Mouse (Mus musculus): ENCODE results near the gene Atg10. TPM values are rescaled to one million over a fixed set of nuclear protein-coding genes. Genes with fewer than 3 reads are reported as not detected.
"Not testable (repeated sequence)": the region's sequence is repeated elsewhere in the genome, so short reads cannot be mapped to it uniquely, and the experiment has no call there.

Atg10 gene
- polyA plus RNA-seq, 1 experiment from 2014 or later: 15.4 TPM

DNA sequence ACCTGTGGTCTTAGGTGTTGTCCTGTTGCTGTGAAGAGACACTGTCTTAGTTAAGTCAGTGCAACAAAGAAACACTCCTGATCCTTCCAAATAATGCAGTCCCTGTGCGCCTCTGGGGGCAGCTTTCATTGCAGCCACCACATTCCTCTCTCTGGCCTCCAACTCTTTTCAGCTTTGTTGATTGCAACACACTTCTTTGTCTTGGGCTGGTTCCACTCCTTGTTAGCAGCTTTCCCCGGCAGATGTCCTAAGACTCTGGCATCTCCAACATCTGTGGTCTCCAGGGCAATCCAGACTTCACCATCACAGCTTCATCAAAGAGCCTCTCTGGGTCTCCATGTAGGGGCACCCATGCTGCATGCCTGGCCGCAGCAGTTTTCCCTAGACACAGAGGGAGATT, 290.5 kb downstream of the Atg10 start:
- Histone ChIP-seq H3K27ac (ENCODE audit: low read depth, low read length) (no peak overlapping the region), H3K27me3 (replicated peaks; ENCODE audit: control insufficient read depth, insufficient read depth, low read length) (no peaks in the 10 kb centered on the region), H3K4me2 (ENCODE audit: low read length) (no peak overlapping the region), H3K4me1 (ENCODE audit: control insufficient read depth, insufficient read depth, low read length) (no peaks in the 10 kb centered on the region), H3K9me3 (replicated peaks; ENCODE audit: control insufficient read depth, low read length) (no peaks in the 10 kb centered on the region), H3K4me3 (ENCODE audit: low read depth, low read length) (no peak overlapping the region), H3K9ac (ENCODE audit: low read length) (no peak overlapping the region), H3K36me3 (ENCODE audit: control insufficient read depth, insufficient read depth, low read length) (no peaks in the 10 kb centered on the region)
- no peak for DNase-seq (ENCODE audit: low spot score)
- ATAC-seq: no peak
- WGBS: 51% methylated on average over 3 of the region's 3 CpGs

GRCm38 (mm10) chr13:90929847-90930246, 293.9 kb downstream of the Atg10 start:
- Histone ChIP-seq H3K27ac (ENCODE audit: low read depth, low read length) (no peak overlapping the region), H3K27me3 (replicated peaks; ENCODE audit: control insufficient read depth, insufficient read depth, low read length) (no peaks in the 10 kb centered on the region), H3K36me3 (ENCODE audit: control insufficient read depth, insufficient read depth, low read length) (peaks cover 30% of the 10 kb centered on the region), H3K4me3 (ENCODE audit: low read depth, low read length) (no peak overlapping the region), H3K9ac (ENCODE audit: low read length) (no peak overlapping the region), H3K4me1 (ENCODE audit: control insufficient read depth, insufficient read depth, low read length) (no peaks in the 10 kb centered on the region), H3K9me3 (replicated peaks; ENCODE audit: control insufficient read depth, low read length) (no peaks in the 10 kb centered on the region), H3K4me2 (ENCODE audit: low read length) (no peak overlapping the region)
- DNase-seq (ENCODE audit: low spot score) (peak; percentile 87), ATAC-seq (peak; percentile 59)
- 21% methylated on average over 5 of the region's 5 CpGs for WGBS

- peaks cover 33% of the 10 kb centered on the region for H3K36me3 ChIP-seq (ENCODE audit: control insufficient read depth, insufficient read depth, low read length)
- not testable (repeated sequence) for ATAC-seq; H3K27me3 ChIP-seq (replicated peaks; ENCODE audit: control insufficient read depth, insufficient read depth, low read length); H3K4me1 ChIP-seq (ENCODE audit: control insufficient read depth, insufficient read depth, low read length); DNase-seq (ENCODE audit: low spot score); H3K9me3 ChIP-seq (replicated peaks; ENCODE audit: control insufficient read depth, low read length); H3K4me2 ChIP-seq (ENCODE audit: low read length); H3K4me3 ChIP-seq (ENCODE audit: low read depth, low read length); H3K27ac ChIP-seq (ENCODE audit: low read depth, low read length); H3K9ac ChIP-seq (ENCODE audit: low read length)
- WGBS: 91% methylated on average over 9 of the region's 10 CpGs
These were observed 295.5 kb downstream of the Atg10 start for GRCm38 (mm10) chr13:90928266-90928665.

DNA sequence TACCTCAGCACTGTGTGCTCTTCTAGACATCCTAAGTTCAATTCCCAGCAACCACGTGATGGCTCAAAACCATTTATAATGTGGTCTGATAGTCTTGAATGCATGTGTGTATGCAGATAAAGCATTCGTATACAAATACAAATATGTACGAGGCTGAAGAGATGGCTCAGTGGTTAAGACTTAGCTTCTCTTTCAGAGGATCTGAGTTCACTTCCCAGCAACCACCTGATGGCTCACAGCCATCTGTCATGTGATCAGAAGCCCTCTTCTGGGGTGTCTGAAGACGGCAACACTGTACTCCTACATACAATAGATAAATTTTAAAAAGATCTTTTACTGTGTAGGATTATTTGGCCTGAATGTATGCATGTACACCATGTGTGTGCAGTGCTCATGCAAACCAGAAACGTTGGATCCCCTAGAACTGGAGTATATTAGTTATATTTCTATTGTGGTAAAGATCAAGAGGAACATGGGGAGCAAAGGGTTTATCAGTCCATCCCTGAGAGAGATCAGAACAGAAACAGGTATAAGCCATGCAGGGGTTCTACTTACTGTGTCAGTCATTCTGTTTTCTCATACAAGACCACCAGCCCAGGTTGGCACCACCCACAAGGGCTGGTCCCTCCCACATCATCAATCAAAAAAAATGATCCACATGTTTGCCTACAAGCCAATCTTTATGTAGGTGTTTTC, 296.7 kb downstream of the Atg10 start:
- ATAC-seq (no peak), DNase-seq (ENCODE audit: low spot score) (no peak)
- no peaks in the 10 kb centered on the region for H3K9me3 ChIP-seq (replicated peaks; ENCODE audit: control insufficient read depth, low read length)
- H3K4me1 ChIP-seq (ENCODE audit: control insufficient read depth, insufficient read depth, low read length): peaks cover 4% of the 10 kb centered on the region; the same call in 1 of the 2 replicates
- H3K27me3 ChIP-seq (replicated peaks; ENCODE audit: control insufficient read depth, insufficient read depth, low read length): no peaks in the 10 kb centered on the region
- H3K4me2 ChIP-seq (ENCODE audit: low read length): no peak overlapping the region
- H3K4me3 ChIP-seq (ENCODE audit: low read depth, low read length): no peak overlapping the region
- H3K9ac ChIP-seq (ENCODE audit: low read length): no peak overlapping the region
- H3K36me3 ChIP-seq (ENCODE audit: control insufficient read depth, insufficient read depth, low read length): peaks cover 33% of the 10 kb centered on the region
- WGBS: 75% methylated on average over 5 of the region's 5 CpGs
- no peak overlapping the region for H3K27ac ChIP-seq (ENCODE audit: low read depth, low read length)

DNA sequence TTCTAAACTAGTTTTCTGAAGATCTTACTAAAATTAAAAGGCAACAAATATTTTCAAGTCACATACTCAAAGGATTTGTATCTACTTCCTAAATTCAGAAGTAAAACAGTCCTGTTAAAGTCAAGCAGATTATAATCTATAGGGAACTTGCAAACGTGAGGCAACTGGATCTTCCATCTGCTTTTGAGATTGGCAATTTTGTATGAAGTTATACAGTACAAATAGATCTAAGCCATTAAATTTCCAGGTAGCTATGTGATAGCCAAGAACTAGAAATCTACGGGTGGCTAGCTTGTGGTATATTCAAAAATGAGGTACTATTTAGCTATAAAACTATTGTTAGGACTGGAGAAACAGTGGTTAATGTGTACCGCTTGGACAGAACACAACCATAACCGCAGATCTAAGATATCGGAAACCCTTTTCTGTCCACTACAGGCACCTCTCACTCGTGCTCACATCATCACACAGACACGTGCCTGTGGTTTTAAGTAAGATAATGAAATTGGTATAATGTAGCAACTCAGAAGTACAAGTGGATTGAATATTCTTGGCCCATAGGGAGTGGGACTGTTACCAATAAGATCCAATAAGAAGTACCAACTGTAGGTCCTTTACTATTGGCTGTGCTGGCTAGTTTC, 297.5 kb downstream of the Atg10 start:
- no peak for ATAC-seq
- H3K4me2 ChIP-seq (ENCODE audit: low read length): no peak overlapping the region
- no peak overlapping the region for H3K27ac ChIP-seq (ENCODE audit: low read depth, low read length)
- no peak for DNase-seq (ENCODE audit: low spot score)
- peaks cover 4% of the 10 kb centered on the region; the same call in 1 of the 2 replicates for H3K4me1 ChIP-seq (ENCODE audit: control insufficient read depth, insufficient read depth, low read length)
- H3K27me3 ChIP-seq (replicated peaks; ENCODE audit: control insufficient read depth, insufficient read depth, low read length): no peaks in the 10 kb centered on the region
- no peak overlapping the region for H3K4me3 ChIP-seq (ENCODE audit: low read depth, low read length)
- H3K9ac ChIP-seq (ENCODE audit: low read length): no peak overlapping the region
- 86% methylated on average over 7 of the region's 7 CpGs for WGBS
- H3K9me3 ChIP-seq (replicated peaks; ENCODE audit: control insufficient read depth, low read length): no peaks in the 10 kb centered on the region
- H3K36me3 ChIP-seq (ENCODE audit: control insufficient read depth, insufficient read depth, low read length): peaks cover 33% of the 10 kb centered on the region

GRCm38 (mm10) chr13:90925191-90925590, 298.6 kb downstream of the Atg10 start:
- no peaks in the 10 kb centered on the region for H3K27me3 ChIP-seq (replicated peaks; ENCODE audit: control insufficient read depth, insufficient read depth, low read length)
- no peak overlapping the region for H3K4me2 ChIP-seq (ENCODE audit: low read length)
- no peak for ATAC-seq
- H3K9ac ChIP-seq (ENCODE audit: low read length): no peak overlapping the region
- H3K9me3 ChIP-seq (replicated peaks; ENCODE audit: control insufficient read depth, low read length): no peaks in the 10 kb centered on the region
- H3K4me1 ChIP-seq (ENCODE audit: control insufficient read depth, insufficient read depth, low read length): peaks cover 4% of the 10 kb centered on the region; the same call in 1 of the 2 replicates
- peaks cover 33% of the 10 kb centered on the region for H3K36me3 ChIP-seq (ENCODE audit: control insufficient read depth, insufficient read depth, low read length)
- H3K27ac ChIP-seq (ENCODE audit: low read depth, low read length): no peak overlapping the region
- H3K4me3 ChIP-seq (ENCODE audit: low read depth, low read length): no peak overlapping the region
- WGBS: 90% methylated on average over 5 of the region's 5 CpGs
- no peak for DNase-seq (ENCODE audit: low spot score)

GRCm38 (mm10) chr13:90924072-90924471, 299.7 kb downstream of the Atg10 start:
- Histone ChIP-seq H3K27me3 (replicated peaks; ENCODE audit: control insufficient read depth, insufficient read depth, low read length) (no peaks in the 10 kb centered on the region), H3K4me2 (ENCODE audit: low read length) (peak overlapping the region; percentile 77), H3K9ac (ENCODE audit: low read length) (peak overlapping the region; percentile 95), H3K36me3 (ENCODE audit: control insufficient read depth, insufficient read depth, low read length) (peaks cover 33% of the 10 kb centered on the region), H3K27ac (ENCODE audit: low read depth, low read length) (no peak overlapping the region), H3K4me3 (ENCODE audit: low read depth, low read length) (peak overlapping the region; percentile 89), H3K9me3 (replicated peaks; ENCODE audit: control insufficient read depth, low read length) (no peaks in the 10 kb centered on the region), H3K4me1 (ENCODE audit: control insufficient read depth, insufficient read depth, low read length) (peaks cover 4% of the 10 kb centered on the region; the same call in 1 of the 2 replicates)
- ATAC-seq: no peak
- WGBS: 44% methylated on average over 9 of the region's 9 CpGs
- DNase-seq (ENCODE audit: low spot score): no peak

- H3K27ac ChIP-seq (ENCODE audit: low read depth, low read length); H3K9me3 ChIP-seq (replicated peaks; ENCODE audit: control insufficient read depth, low read length); H3K4me1 ChIP-seq (ENCODE audit: control insufficient read depth, insufficient read depth, low read length); ATAC-seq; H3K27me3 ChIP-seq (replicated peaks; ENCODE audit: control insufficient read depth, insufficient read depth, low read length); DNase-seq (ENCODE audit: low spot score): not testable (repeated sequence)
- Histone ChIP-seq H3K9ac (ENCODE audit: low read length) (peak overlapping the region; percentile 95), H3K36me3 (ENCODE audit: control insufficient read depth, insufficient read depth, low read length) (peaks cover 33% of the 10 kb centered on the region), H3K4me2 (ENCODE audit: low read length) (peak overlapping the region; percentile 77), H3K4me3 (ENCODE audit: low read depth, low read length) (peak overlapping the region; percentile 89)
- 2% methylated on average over 13 of the region's 13 CpGs for WGBS
These were observed 300.2 kb downstream of the Atg10 start for GRCm38 (mm10) chr13:90923617-90924016.
